Mouse (Mus musculus) forelimb bud, embryonic 11.5 days (tissue): ENCODE results near the gene Pcbp4.
"Not testable (repeated sequence)": the region's sequence is repeated elsewhere in the genome, so short reads cannot be mapped to it uniquely, and the experiment has no call there.

Experiments
- DNase-seq: peaks from one replicate; pipeline ENCODE4 v3.0.0-alpha.2; 2012; ENCODE audit warnings: low read depth, low spot score

Gene Pcbp4

DNA sequence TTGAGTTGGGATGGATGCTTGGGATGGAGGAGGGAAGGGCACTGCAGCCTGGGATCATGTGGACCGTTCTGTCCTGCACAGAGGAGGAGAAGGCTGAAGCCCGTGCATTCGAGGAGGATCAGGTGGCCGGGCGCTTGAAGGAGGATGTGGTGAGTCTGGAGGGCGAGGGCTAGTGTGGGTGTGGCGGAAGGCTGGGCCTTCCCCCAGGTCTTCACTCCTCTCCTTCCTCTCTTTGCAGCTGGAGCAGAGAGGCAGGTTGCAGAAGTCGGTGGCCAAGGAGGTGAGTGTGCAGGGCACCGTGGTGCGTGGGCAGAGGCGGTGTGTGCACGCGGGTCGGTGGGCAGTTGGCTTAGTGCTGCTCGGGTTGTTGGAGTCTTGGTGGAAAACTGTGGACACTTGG is 28.0 kb downstream of the Pcbp4 start:
- no peak for DNase-seq

DNA sequence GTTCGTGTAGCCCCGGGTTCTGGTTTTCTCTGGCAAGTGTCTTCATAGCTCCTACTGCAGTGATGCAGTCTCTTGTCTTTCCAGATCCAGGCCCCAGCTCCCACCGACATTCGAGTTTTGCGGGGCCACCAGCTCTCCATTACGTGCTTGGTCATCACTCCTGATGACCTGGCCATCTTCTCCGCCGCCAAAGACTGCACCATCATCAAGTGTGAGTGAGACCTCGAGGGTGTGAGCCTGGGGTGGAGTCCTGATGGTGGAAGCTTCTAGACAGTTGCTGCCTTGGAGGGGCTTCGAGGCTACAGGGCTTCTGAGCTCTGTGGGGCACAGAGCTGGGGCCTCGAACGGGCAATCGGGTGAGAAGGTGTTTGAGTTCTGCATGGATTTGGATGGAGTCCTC is 28.6 kb downstream of the Pcbp4 start:
- DNase-seq: no peak

DNA sequence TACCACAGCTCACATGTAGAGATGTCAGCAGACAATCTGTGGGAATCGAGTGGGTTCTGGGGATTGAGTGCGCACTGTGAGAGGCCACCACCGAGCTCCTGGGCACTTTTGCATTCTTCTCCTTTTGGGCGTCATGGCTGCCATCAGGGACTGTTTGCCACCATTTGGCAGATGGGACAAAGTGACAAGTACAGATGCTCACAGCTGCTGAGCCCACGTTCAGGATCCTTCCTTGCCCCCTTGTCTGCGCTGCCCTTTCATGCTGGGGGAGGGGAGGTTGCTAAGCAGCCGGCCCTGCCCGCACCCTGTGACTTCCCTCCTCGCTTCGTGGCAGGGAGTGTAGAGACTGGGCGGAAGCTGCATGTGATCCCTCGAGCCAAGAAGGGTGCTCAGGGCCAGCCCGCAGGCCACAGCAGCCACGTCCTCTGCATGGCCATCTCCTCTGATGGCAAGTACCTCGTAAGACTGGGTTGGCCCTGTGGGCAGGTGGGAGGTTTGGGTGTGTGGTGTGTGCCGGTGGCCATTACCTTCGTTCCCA is 29.6 kb downstream of the Pcbp4 start:
- DNase-seq: no peak

DNA sequence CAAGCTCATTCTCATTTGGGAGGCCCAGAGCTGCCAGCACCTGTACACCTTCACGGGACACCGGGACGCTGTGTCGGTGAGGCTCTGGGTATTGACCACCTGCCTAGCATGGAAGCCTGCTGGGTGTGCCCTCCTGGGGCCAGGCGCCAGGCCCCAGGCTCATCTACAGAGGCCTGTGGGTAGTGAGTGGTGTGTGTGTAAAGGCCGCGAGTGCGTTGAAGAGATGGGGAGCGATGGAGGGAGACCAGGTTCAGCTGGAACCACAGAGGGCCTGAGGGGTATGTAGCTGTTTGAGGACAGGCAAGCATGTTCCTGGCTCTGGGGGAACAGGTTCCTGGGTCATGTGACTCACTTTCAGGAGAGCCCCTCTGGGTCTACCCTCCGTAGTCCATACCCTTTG is 30.0 kb downstream of the Pcbp4 start:
- DNase-seq: no peak

DNA sequence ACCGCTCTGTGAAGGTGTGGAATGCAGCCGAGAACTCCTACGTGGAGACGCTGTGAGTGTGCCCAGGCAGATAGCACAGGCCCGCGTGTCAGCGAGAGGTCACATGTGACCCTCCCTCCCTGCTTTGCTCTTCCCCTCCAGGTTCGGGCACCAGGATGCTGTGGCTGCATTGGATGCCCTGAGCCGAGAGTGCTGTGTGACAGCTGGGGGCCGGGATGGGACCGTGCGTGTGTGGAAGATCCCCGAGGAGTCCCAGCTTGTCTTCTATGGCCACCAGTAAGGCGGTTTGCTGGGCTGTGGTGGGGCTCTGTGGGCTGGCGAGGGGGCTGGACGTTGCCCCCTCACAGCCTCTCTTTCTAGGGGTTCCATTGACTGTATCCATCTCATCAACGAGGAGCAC is 30.5 kb downstream of the Pcbp4 start:
- no peak for DNase-seq

- no peak for DNase-seq
Measured at GRCm38 (mm10) chr9:106485076-106485475, 32.0 kb downstream of the Pcbp4 start.

DNA sequence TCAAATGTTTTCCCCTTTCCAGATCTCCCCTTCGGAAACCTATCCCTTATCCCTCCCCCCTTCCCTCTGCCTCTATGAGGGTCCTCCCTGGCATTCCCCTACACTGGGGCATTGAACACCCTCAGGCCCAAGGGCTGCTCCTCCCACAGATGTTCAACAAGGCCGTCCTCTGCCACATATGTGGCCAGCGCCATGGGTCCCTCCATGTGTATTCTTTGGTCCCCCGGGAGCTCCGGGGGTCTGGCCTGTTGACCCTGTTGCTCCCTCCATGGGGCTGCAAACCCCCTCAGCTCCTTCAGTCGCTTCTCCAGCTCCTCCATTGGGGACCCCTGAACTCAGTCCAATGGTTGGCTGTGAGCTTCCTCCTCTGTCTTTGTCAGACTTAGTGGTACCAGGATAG is 34.5 kb downstream of the Pcbp4 start:
- not testable (repeated sequence) for DNase-seq

DNA sequence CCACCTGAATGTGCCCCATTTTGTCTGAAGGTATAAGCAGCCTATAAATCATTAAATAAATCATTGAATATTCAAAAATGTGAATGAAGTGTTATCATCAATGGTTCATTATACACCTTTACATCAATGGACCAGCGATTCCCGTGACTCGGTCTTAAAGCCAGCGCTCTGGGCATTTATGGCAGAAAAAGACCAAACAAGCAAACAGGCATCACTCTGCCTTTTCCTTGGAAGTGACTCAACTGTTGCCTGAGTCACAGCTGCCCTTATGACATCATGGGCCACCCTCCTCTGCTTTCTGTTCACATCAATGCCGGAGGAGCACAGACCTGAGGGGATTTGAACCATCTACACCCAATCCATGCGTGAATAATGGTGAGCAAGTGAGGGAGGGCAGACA is 46.6 kb downstream of the Pcbp4 start, which contains the start of gene Iqcf1:
Gene Iqcf1 (plus strand): TSS at position 301 of the 400 bp plus-strand sequence.
- DNase-seq: no peak

GRCm38 (mm10) chr9:106501846-106502245 is 48.8 kb downstream of the Pcbp4 start:
- no peak for DNase-seq

GRCm38 (mm10) chr9:106504246-106504645 is 51.2 kb downstream of the Pcbp4 start:
- DNase-seq: no peak

- DNase-seq: no peak
Measured at GRCm38 (mm10) chr9:106509356-106509755, 56.3 kb downstream of the Pcbp4 start.

- DNase-seq: no peak
Measured at GRCm38 (mm10) chr9:106512729-106513450, 59.8 kb downstream of the Pcbp4 start.

GRCm38 (mm10) chr9:106513566-106513965 is 60.5 kb downstream of the Pcbp4 start:
- no peak for DNase-seq
